In the genomic region with DNA sequence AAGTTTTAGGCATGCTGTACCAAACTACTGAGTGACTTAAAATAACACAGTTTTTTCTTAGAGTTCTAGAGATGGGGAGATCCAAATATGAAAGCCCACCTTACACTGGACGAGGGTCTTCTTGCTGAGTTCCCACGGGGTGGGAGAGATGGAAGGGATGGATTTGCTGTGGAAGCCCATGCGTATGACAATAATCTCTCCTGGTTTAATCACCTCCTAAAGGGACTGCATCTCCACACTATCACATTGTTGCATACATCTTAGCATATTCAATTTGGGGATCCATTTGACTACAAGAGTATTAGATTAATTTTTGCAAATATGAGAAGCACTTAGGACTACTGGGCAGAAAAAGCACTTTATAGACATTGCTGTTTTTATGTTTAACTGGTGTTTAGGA, we compare ENCODE assay signal across 23 mouse cellular contexts.
A peak's percentile ranks its signal among the peaks of the same experiment; 100 is the strongest.
DNase-seq lines count a peak whose midpoint lies in the region; ATAC-seq and TF ChIP-seq lines count a peak whose summit lies in the region.
"Had no signal": no experiment of that assay in that cellular context is flagged by ENCODE, and none has a peak within 500 bp of the region (broad histone marks: within the 10 kb centered on the region; RNA-seq: fewer than 3 reads in every experiment).

No protein-coding gene starts in this region.

- H3K79me2 ChIP-seq in myocyte (ENCODE audit: control insufficient read depth, insufficient read depth), result no peaks in the 10 kb centered on the region

- no peaks in the 10 kb centered on the region for H3K36me3 ChIP-seq in midbrain, embryonic 12.5 days
- H3K36me3 ChIP-seq in midbrain, embryonic 14.5 days (ENCODE audit: control insufficient read depth, insufficient read depth, low read length), result no peaks in the 10 kb centered on the region
- H3K36me3 ChIP-seq in forebrain, embryonic 13.5 days (ENCODE audit: poor library complexity, severe bottlenecking), result no peaks in the 10 kb centered on the region
- H3K36me3 ChIP-seq in myocyte (ENCODE audit: control insufficient read depth, insufficient read depth), result no peaks in the 10 kb centered on the region
- H3K36me3 ChIP-seq: embryonic facial prominence, embryonic 15.5 days; heart, embryonic 13.5 days; limb, embryonic 13.5 days; liver, embryonic 13.5 days had no signal

- peaks cover 22% of the 10 kb centered on the region for H3K4me1 ChIP-seq in midbrain, embryonic 12.5 days
- H3K4me1 ChIP-seq in midbrain, embryonic 14.5 days (ENCODE audit: control insufficient read depth, insufficient read depth, low read length), result peaks cover 13% of the 10 kb centered on the region
- H3K4me1 ChIP-seq in forebrain, embryonic 13.5 days, result peaks cover 23% of the 10 kb centered on the region
- H3K4me1 ChIP-seq: embryonic facial prominence, embryonic 15.5 days; liver, embryonic 13.5 days had no signal

- no peak for TF ChIP-seq CTCF in gastrocnemius, adult 2 months (IDR thresholded peaks at IDR 0.05)

- peak overlapping the region; percentile 28; the same call in 1 of the 2 replicates for H3K27ac ChIP-seq in gastrocnemius, adult 2 months
- 0 out of 2 replicates have a peak overlapping the region, but pooled peaks have one; percentile 4 for H3K27ac ChIP-seq in midbrain, embryonic 12.5 days (replicated peaks)
- no peak overlapping the region for H3K27ac ChIP-seq in midbrain, embryonic 14.5 days (replicated peaks; ENCODE audit: low read depth, low read length)
- H3K27ac ChIP-seq in forebrain, embryonic 13.5 days, result no peak overlapping the region
- H3K27ac ChIP-seq: embryonic facial prominence, embryonic 15.5 days; heart, embryonic 13.5 days; kidney, postnatal 0 days; limb, embryonic 13.5 days; liver, embryonic 13.5 days had no signal

- no peak for TF ChIP-seq POLR2A in myocyte (IDR thresholded peaks at IDR 0.05; ENCODE audit: insufficient read length, low read depth)

- no peak overlapping the region for H3K9ac ChIP-seq in midbrain, embryonic 12.5 days (replicated peaks)
- H3K9ac ChIP-seq in midbrain, embryonic 14.5 days (replicated peaks; ENCODE audit: low read length), result no peak overlapping the region
- H3K9ac ChIP-seq in forebrain, embryonic 13.5 days, result no peak overlapping the region
- H3K9ac ChIP-seq: embryonic facial prominence, embryonic 15.5 days; heart, embryonic 13.5 days; limb, embryonic 13.5 days; liver, embryonic 13.5 days; lung, embryonic 14.5 days had no signal

- no peak overlapping the region for H3K4me3 ChIP-seq in gastrocnemius, adult 2 months
- no peak overlapping the region for H3K4me3 ChIP-seq in midbrain, embryonic 12.5 days
- H3K4me3 ChIP-seq in midbrain, embryonic 14.5 days (replicated peaks; ENCODE audit: low read depth, low read length), result no peak overlapping the region
- H3K4me3 ChIP-seq in forebrain, embryonic 13.5 days, result no peak overlapping the region
- no peak overlapping the region for H3K4me3 ChIP-seq in myocyte
- H3K4me3 ChIP-seq: embryonic facial prominence, embryonic 15.5 days; heart, embryonic 13.5 days; limb, embryonic 13.5 days; liver, embryonic 13.5 days had no signal

- H3ac ChIP-seq in myocyte (ENCODE audit: control insufficient read depth, insufficient read length), result no peak overlapping the region

- ATAC-seq in midbrain, embryonic 12.5 days (ENCODE audit: low FRiP score, low read depth), result peak; percentile 67
- no peak for ATAC-seq in midbrain, embryonic 14.5 days (ENCODE audit: low FRiP score, low TSS enrichment)
- peak; percentile 38; the same call in 1 of the 2 replicates for ATAC-seq in forebrain, embryonic 13.5 days
- ATAC-seq: inflammation-experienced regulatory T-cells, adult 6 months had no signal

- DNase-seq in gastrocnemius, adult 2 months, result no peak
- no peak for DNase-seq in gastrocnemius, postnatal 25 days
- no peak for DNase-seq in midbrain, embryonic 14.5 days
- no peak for DNase-seq in adrenal gland, postnatal 36 days
- DNase-seq: adrenal gland, postnatal 25 days; cerebellum, adult 11-12 months; cerebellum, postnatal 14 days; heart, adult 11 months; liver, embryonic 13.5 days; right cerebral cortex, postnatal 14 days; spleen, adult 18-20 months; thymus, adult 18-20 months; thymus, postnatal 4 days had no signal

- intact Hi-C loops in gastrocnemius, adult 2 months (cut with DNase I), result no loop called here

- WGBS in midbrain, embryonic 12.5 days, result 48% methylated on average over 3 of the region's 3 CpGs
- WGBS in midbrain, embryonic 14.5 days, result 26% methylated on average over 3 of the region's 3 CpGs
- WGBS in forebrain, embryonic 13.5 days, result 31% methylated on average over 3 of the region's 3 CpGs

- H3K4me2 ChIP-seq in midbrain, embryonic 12.5 days (replicated peaks), result no peak overlapping the region
- no peak overlapping the region for H3K4me2 ChIP-seq in midbrain, embryonic 14.5 days (ENCODE audit: low read length)
- no peak overlapping the region for H3K4me2 ChIP-seq in forebrain, embryonic 13.5 days
- H3K4me2 ChIP-seq in myocyte (ENCODE audit: low read depth), result peak overlapping the region; percentile 69
- H3K4me2 ChIP-seq: embryonic facial prominence, embryonic 15.5 days; heart, embryonic 13.5 days; liver, embryonic 13.5 days; lung, embryonic 14.5 days had no signal

- H3K9me3 ChIP-seq in midbrain, embryonic 12.5 days, result no peaks in the 10 kb centered on the region
- no peaks in the 10 kb centered on the region for H3K9me3 ChIP-seq in midbrain, embryonic 14.5 days (ENCODE audit: control insufficient read depth, low read length)
- H3K9me3 ChIP-seq in forebrain, embryonic 13.5 days (replicated peaks), result no peaks in the 10 kb centered on the region
- H3K9me3 ChIP-seq: embryonic facial prominence, embryonic 15.5 days; heart, embryonic 13.5 days; limb, embryonic 13.5 days; liver, embryonic 13.5 days had no signal

- H3K27me3 ChIP-seq in midbrain, embryonic 12.5 days, result no peaks in the 10 kb centered on the region
- no peaks in the 10 kb centered on the region for H3K27me3 ChIP-seq in midbrain, embryonic 14.5 days (ENCODE audit: control insufficient read depth, insufficient read depth, low read length)
- H3K27me3 ChIP-seq in forebrain, embryonic 13.5 days, result no peaks in the 10 kb centered on the region
- H3K27me3 ChIP-seq in myocyte (ENCODE audit: control insufficient read depth, insufficient read depth, insufficient read length), result no peaks in the 10 kb centered on the region
- H3K27me3 ChIP-seq: CH12.LX; embryonic facial prominence, embryonic 15.5 days; heart, embryonic 13.5 days; limb, embryonic 13.5 days; liver, embryonic 13.5 days had no signal

TF ChIP-seq in myocyte, 11 proteins besides CTCF, POLR2A, EP300 and RAD21:
- TF ChIP-seq MYOG (IDR thresholded peaks at IDR 0.05; ENCODE audit: control insufficient read depth in 1 of 3, insufficient read depth in 1 of 3, insufficient read length in 2 of 3, low read depth in 2 of 3) (no peak), REST (IDR thresholded peaks at IDR 0.05; ENCODE audit: insufficient read depth, insufficient read length) (no peak), SRF (IDR thresholded peaks at IDR 0.05; ENCODE audit: control insufficient read depth, insufficient read length, low read depth) (no peak), CEBPB (IDR thresholded peaks at IDR 0.05; ENCODE audit: insufficient read depth, poor library complexity, severe bottlenecking) (no peak)

Comparison
In these comparisons a context has a peak if more than half of its experiments do, and no peak if none do; other contexts are left out.
1. H3K27ac ChIP-seq: peak in gastrocnemius, adult 2 months (single experiment) and midbrain, embryonic 12.5 days (single experiment); none in midbrain, embryonic 14.5 days (single experiment) and forebrain, embryonic 13.5 days (single experiment).